Mouse (Mus musculus) liver, embryonic 16.5 days (tissue): ENCODE measurements around the gene Pml. TPM values are rescaled to one million over a fixed set of nuclear protein-coding genes. Genes with fewer than 3 reads are reported as not detected.

ENCODE experiments used
- ATAC-seq: fragments of 200-750 bp; cut with Nextera tagmentation; 2 replicates; pipeline ENCODE4 v1.8.0; 2017; ENCODE audit warnings: low read depth, mild to moderate bottlenecking, moderate number of reproducible peaks, moderate library complexity
- H3K27ac ChIP-seq: fragments of 300-500 bp; sonication (generic); 2 replicates; pipeline ENCODE4 v1.5.1; 2014; ENCODE audit warnings: mild to moderate bottlenecking, low read length
- H3K27me3 ChIP-seq: fragments of 300-500 bp; sonication (generic); 2 replicates; pipeline ENCODE4 v1.6.1; 2014; ENCODE audit warnings: low read depth, low read length, mixed read lengths; ENCODE audit not compliant: control insufficient read depth, insufficient read depth
- H3K36me3 ChIP-seq: fragments of 300-500 bp; sonication (generic); 2 replicates; pipeline ENCODE4 v1.6.1; 2014; ENCODE audit warnings: mild to moderate bottlenecking; ENCODE audit not compliant: control insufficient read depth, insufficient read depth
- H3K4me1 ChIP-seq: fragments of 300-500 bp; sonication (generic); 2 replicates; pipeline ENCODE4 v1.6.1; 2014; ENCODE audit warnings: low read depth, low read length, mixed read lengths; ENCODE audit not compliant: control insufficient read depth
- H3K4me2 ChIP-seq: fragments of 300-500 bp; sonication (generic); 2 replicates; pipeline ENCODE4 v1.6.1; 2014; ENCODE audit warnings: low read depth, low read length, mixed read lengths
- H3K4me3 ChIP-seq: fragments of 300-500 bp; sonication (generic); 2 replicates; pipeline ENCODE4 v1.5.1; 2014; ENCODE audit warnings: low read depth, mild to moderate bottlenecking, low read length
- H3K9ac ChIP-seq: fragments of 300-500 bp; sonication (generic); 2 replicates; pipeline ENCODE4 v1.6.1; 2014; ENCODE audit warnings: low read depth, low read length
- H3K9me3 ChIP-seq: fragments of 300-500 bp; sonication (generic); replicated peaks from 2 replicates; pipeline ENCODE4 v1.6.1; 2016; ENCODE audit warnings: low read length; ENCODE audit not compliant: control insufficient read depth
- WGBS: fragments of 180-500 bp; shearing (Covaris S2); extraction: QIAGEN DNeasy Blood & Tissue Kit; methylation state at CpG from one replicate; pipeline ENCODE4 v1.1.7; 2014; ENCODE audit not compliant: insufficient replicate concordance; 5-methylcytosine and 5-hydroxymethylcytosine counted together
- polyA plus RNA-seq: library from polyadenylated mRNA; unstranded; fragments of >200 nt; fragmentation: Nextera tagmentation; extraction: Ambion mirVana; gene quantifications from 2 replicates; pipeline ENCODE4 v1.2.1, GENCODE M21; 2015

Gene Pml
- polyA plus RNA-seq, 1 experiment from 2014 or later, result 21.2 TPM

DNA sequence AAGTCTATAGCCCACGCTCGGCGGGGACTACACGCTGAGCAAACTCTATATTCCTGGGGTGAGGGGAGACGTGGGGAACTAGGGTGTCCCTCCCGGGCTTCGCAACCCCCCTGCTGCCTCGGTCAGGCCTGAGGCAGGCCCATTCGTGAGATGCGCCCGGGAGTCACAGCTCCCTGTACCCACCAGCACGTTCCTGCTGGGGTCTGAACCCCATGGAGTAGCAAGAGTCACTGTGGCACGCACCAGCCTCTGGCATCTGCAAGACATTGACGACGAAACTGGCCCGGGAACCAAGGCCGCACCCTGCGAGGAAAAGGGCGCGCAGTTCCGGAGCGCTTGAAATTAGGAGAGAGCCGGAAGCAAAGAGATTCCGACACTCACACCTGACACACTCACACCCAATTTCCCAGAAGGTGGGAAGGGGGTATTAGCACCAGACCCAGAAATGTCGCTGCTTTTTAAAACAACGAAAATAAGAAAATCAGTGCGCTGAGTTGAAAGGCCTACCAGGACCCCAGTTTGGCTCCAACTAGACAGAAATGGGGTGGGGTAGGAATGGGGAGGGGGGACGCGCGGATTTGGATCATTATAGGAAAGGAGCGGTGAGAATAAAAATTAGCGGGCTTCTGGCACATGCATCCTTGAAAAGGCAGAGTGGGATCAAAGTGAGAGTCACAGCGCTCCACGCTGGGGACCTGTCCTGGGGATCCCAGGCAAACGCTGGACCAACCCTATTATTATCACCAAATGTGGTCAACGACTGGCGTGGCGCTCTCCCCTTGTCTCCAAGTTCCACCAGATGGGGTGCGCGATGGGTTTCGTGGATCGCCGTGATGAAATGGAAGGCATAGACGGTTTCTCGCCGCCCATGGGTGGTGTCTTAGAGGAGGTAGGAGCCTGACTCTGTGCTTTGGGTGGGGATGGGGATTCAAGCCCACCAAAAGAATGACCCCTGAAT lies 52.7 kb downstream of the Pml start:
- ATAC-seq, result no peak
- H3K9me3 ChIP-seq, result no peaks in the 10 kb centered on the region
- no peak overlapping the region for H3K27ac ChIP-seq
- no peak overlapping the region for H3K9ac ChIP-seq
- peaks cover 74% of the 10 kb centered on the region for H3K27me3 ChIP-seq
- H3K4me2 ChIP-seq, result no peak overlapping the region
- WGBS, result 5% methylated on average over 46 of the region's 46 CpGs
- H3K4me1 ChIP-seq, result no peaks in the 10 kb centered on the region; the same call in 1 of the 2 replicates
- H3K36me3 ChIP-seq, result no peaks in the 10 kb centered on the region
- no peak overlapping the region for H3K4me3 ChIP-seq

DNA sequence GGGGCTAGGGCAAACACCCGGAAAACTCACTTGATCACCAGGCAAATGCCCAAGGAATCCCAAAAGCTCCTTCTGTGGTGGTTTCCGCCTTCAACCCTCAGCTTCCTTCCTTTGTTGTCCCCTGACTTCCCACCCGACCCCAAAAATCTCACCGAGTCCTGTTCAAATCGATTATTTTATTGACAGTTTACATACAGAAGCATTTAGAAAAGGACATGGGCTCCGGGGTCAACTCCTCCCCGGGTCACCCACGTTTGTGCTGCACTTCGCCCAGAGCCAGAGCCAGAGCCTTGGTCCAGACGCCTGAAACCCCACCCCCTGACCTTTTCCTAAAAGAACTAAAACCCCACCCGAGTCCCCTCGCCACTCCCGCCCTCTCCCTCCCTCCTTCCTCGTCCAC lies 53.4 kb downstream of the Pml start:
- Histone ChIP-seq H3K27me3 (peaks cover 67% of the 10 kb centered on the region), H3K27ac (no peak overlapping the region), H3K36me3 (no peaks in the 10 kb centered on the region), H3K4me2 (no peak overlapping the region), H3K9ac (no peak overlapping the region), H3K9me3 (no peaks in the 10 kb centered on the region), H3K4me1 (no peaks in the 10 kb centered on the region; the same call in 1 of the 2 replicates), H3K4me3 (no peak overlapping the region)
- 3% methylated on average over 14 of the region's 14 CpGs for WGBS
- ATAC-seq, result no peak

DNA sequence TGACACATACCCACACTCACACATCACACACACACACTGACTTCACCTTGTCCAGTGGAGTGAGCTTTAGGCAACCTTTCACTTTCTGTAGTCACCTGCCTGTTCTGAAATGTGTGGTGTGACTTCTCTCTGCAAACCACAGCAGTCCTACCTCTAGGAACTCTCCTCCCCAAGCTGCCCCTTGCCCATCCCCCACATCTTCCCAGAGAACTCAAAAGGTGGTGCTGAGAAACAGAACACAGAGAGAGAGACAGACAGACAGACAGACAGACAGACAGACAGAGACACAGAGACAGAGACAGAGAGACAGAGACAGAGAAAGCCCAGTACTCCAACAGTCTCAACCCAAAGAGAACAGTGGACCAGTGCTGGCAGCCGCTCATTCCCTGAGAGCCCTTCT lies 53.9 kb downstream of the Pml start:
- Histone ChIP-seq H3K4me3 (no peak overlapping the region), H3K4me1 (no peaks in the 10 kb centered on the region; the same call in 1 of the 2 replicates), H3K4me2 (no peak overlapping the region), H3K27me3 (peaks cover 62% of the 10 kb centered on the region), H3K9ac (no peak overlapping the region), H3K27ac (no peak overlapping the region), H3K9me3 (no peaks in the 10 kb centered on the region), H3K36me3 (no peaks in the 10 kb centered on the region)
- no peak for ATAC-seq
- WGBS, result 8% methylated on average over 1 of the region's 1 CpGs

DNA sequence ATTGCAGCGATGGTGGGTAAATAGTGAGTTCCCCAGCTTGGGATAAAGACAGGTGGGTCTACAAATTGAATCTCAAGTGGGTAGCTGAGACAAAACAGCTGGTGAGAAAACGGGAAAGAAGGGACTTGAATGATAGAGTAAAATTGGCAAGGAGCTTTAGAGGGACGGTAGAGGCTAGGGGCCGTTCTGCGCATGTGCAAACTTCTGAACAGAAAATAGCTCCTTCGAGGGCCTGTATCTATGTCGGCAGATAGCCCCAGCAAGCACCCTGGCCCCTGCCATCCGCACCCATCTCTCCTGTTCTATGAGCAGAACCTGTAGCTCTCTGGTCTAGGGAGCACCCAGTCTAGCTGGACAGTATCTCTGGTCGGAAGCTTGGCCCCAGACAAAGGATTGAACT lies 55.4 kb downstream of the Pml start:
- 45% methylated on average over 9 of the region's 9 CpGs for WGBS
- no peak overlapping the region for H3K4me2 ChIP-seq
- no peaks in the 10 kb centered on the region; the same call in 1 of the 2 replicates for H3K4me1 ChIP-seq
- no peak overlapping the region for H3K9ac ChIP-seq
- ATAC-seq, result no peak
- H3K9me3 ChIP-seq, result no peaks in the 10 kb centered on the region
- H3K36me3 ChIP-seq, result no peaks in the 10 kb centered on the region
- H3K27me3 ChIP-seq, result peaks cover 47% of the 10 kb centered on the region
- no peak overlapping the region for H3K4me3 ChIP-seq
- H3K27ac ChIP-seq, result no peak overlapping the region

DNA sequence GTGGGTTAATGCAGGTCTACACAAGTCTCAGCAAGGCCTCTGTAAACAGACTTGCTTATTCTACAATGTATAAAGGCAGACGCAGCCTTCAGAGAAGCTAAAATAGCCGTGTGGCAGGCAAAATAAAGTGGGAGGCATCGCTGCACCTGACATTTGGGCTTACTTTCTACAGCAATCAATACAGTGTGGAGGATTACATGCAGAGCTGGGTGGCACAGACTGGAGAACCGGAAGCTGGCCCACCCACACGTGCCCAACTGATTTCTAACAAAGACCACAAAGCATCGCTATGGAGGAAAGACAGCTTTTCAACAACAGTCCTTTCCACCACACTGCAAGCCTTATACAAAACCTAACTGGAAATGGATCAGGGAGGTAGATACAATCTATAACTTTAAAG lies 65.1 kb downstream of the Pml start:
- Histone ChIP-seq H3K4me1 (no peaks in the 10 kb centered on the region), H3K27ac (no peak overlapping the region), H3K9ac (no peak overlapping the region), H3K27me3 (no peaks in the 10 kb centered on the region; the same call in 1 of the 2 replicates), H3K4me3 (no peak overlapping the region), H3K36me3 (no peaks in the 10 kb centered on the region), H3K4me2 (no peak overlapping the region), H3K9me3 (no peaks in the 10 kb centered on the region)
- 60% methylated on average over 6 of the region's 6 CpGs for WGBS
- ATAC-seq, result no peak

DNA sequence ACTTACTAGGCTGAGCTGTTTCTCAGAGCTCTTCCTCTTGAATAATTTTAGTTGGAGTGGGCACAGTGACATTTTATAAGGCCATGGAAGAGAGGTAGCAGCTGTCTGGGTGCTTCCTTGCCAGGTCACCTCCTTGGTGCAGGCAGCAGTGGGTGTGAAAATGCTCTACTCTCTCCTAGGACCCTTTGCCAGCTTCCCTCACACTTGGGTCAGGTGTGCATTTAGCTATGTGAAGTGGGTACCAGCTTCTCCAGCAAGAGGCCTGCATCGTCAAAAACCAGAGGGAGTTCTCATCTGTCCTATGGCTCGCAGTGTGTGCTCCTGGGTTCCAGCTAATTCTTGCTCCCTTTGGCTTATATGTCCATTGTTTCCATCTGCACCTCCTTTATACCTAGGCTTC lies 70.2 kb downstream of the Pml start:
- H3K36me3 ChIP-seq, result no peaks in the 10 kb centered on the region
- no peak for ATAC-seq
- no peak overlapping the region for H3K27ac ChIP-seq
- WGBS, result 67% methylated on average over 2 of the region's 2 CpGs
- H3K4me2 ChIP-seq, result no peak overlapping the region
- no peaks in the 10 kb centered on the region for H3K9me3 ChIP-seq
- H3K9ac ChIP-seq, result no peak overlapping the region
- no peaks in the 10 kb centered on the region for H3K27me3 ChIP-seq
- H3K4me1 ChIP-seq, result no peaks in the 10 kb centered on the region
- H3K4me3 ChIP-seq, result no peak overlapping the region

DNA sequence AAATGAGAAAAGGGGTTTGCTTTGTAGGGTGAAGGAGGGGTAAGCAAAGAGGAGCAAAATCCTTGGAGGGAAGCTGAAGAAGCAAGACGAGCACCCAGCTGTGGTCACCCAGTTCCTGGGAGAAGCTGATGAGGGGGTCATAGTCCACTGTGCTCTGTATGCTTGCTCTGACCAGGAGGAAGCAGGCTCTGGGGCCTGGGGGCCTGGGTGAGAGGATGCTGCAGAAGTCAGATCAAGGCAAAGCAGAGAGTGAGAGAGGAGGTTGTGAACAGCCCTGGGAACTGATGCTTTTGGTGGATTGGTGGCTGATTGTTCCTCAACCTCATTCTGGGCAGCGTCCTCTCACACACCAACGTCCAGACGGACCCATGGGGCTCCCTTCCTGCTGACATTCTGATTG lies 72.4 kb downstream of the Pml start:
- no peak overlapping the region for H3K4me2 ChIP-seq
- 43% methylated on average over 4 of the region's 4 CpGs for WGBS
- no peak overlapping the region for H3K4me3 ChIP-seq
- no peak overlapping the region for H3K27ac ChIP-seq
- H3K4me1 ChIP-seq, result no peaks in the 10 kb centered on the region
- H3K36me3 ChIP-seq, result no peaks in the 10 kb centered on the region
- no peaks in the 10 kb centered on the region for H3K27me3 ChIP-seq
- no peak overlapping the region for H3K9ac ChIP-seq
- ATAC-seq, result no peak
- H3K9me3 ChIP-seq, result no peaks in the 10 kb centered on the region

DNA sequence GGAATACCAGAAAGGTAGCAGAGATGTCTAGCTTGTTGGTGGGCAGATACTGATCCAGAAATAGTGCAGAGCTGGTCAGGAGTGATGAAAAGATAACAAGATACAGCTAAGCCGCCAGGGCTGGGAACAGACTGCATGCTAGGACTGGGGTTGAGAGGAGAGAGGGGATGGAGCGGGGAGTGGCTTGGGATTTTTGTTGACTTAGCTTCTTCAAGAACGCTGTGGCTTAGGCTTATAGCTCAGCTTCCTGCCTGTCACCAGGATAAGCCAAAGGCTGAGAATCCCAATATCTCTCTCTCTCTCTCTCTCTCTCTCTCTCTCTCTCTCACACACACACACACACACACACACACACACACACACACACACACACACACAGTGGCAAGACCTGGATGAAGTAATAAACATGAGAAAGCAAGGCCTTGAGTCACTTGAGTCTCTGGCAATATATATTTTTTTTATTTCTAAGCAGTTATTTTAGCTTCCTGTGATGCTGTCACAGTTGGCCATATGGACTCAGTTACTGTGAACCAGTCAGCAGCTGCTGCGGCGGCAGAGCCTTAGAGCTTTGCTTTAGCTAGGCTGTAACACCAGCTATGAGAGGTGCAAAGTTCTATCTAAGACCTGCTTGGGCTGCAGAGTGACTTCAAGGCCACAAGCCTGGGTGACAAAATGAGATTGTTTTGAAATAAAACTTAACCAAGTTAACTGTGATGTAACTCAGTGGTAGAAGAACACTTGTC lies 73.7 kb downstream of the Pml start:
- no peak overlapping the region for H3K27ac ChIP-seq
- ATAC-seq, result no peak

DNA sequence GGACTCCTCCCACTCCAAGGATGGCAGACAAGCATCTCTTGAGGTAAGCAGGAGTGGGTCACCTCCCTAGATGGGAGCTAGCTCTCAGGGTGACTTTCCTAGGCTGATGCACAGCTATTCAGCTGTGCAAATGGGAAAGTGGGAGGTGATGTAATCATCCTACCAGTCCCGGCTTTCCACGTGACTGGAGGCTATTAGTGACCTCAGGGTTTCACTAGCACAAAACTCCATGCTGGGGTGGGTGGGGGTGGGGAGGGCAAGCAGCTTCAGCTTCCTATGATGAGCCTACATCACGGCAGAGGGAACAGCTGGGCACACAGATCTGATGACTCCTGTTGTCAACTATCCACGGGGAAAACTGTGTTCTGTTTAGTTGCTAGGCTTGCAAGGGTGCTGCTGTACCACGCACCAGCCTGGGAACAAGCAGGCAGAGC lies 74.8 kb downstream of the Pml start:
- Histone ChIP-seq H3K9ac (no peak overlapping the region), H3K4me3 (no peak overlapping the region), H3K27me3 (no peaks in the 10 kb centered on the region), H3K4me2 (no peak overlapping the region), H3K4me1 (no peaks in the 10 kb centered on the region), H3K27ac (no peak overlapping the region), H3K36me3 (no peaks in the 10 kb centered on the region), H3K9me3 (no peaks in the 10 kb centered on the region)
- ATAC-seq, result no peak
- 35% methylated on average over 5 of the region's 5 CpGs for WGBS

More for the DNA sequence above, 73.7 kb downstream of the Pml start:
- Histone ChIP-seq H3K36me3 (no peaks in the 10 kb centered on the region), H3K27me3 (no peaks in the 10 kb centered on the region), H3K4me2 (no peak overlapping the region), H3K4me3 (no peak overlapping the region), H3K9ac (no peak overlapping the region), H3K4me1 (no peaks in the 10 kb centered on the region), H3K9me3 (no peaks in the 10 kb centered on the region)
- 46% methylated on average over 5 of the region's 5 CpGs for whole genome bisulfite sequencing
